Mouse (Mus musculus): Measurements from ENCODE around the gene Zfp758.
A peak's percentile ranks its signal among the peaks of the same experiment; 100 is the strongest.
"Not testable (repeated sequence)": the region's sequence is repeated elsewhere in the genome, so short reads cannot be mapped to it uniquely, and the experiment has no call there.

Gene Zfp758

GRCm38 (mm10) chr17:22361101-22361781 is at the start of gene Zfp758, which contains the start of gene Zfp944:
TSS of gene Zfp758 (plus strand) at chr17:22361453.
TSS of gene Zfp944 (minus strand) at chr17:22361400.
- peak; percentile 43 for DNase-seq (ENCODE audit: low spot score)

- not testable (repeated sequence) for DNase-seq (ENCODE audit: low spot score)
These were observed 47.0 kb upstream of the Zfp758 start for GRCm38 (mm10) chr17:22314219-22314618.

GRCm38 (mm10) chr17:22314730-22315226 is 46.5 kb upstream of the Zfp758 start, which contains the start of gene CT030661.1:
TSS of gene CT030661.1 (minus strand) at chr17:22314837.
- peak; percentile 97 for DNase-seq (ENCODE audit: low spot score)

DNA sequence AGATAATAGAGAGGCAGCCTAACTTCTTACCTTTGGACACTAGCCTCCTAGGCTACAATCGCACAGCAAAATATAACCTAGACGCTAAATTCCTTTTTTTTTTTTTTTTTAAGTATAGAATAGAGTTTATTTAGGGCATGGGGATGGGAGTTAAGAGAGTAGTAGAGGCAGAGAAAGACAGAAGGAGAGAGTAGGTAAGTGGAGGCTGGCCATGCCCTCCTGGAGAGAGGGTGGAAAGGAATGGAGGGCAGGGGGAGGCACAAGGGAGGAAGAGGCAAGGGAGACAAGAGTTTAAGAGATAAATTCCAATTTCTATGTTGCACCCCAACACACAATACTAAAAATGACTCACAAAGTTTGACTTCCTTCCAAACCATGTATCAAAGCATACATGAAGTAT is 46.0 kb upstream of the Zfp758 start:
- not testable (repeated sequence) for DNase-seq (ENCODE audit: low spot score)

- peak; percentile 50 for DNase-seq (ENCODE audit: low spot score)
These were observed 8.5 kb upstream of the Zfp758 start for GRCm38 (mm10) chr17:22352794-22353193.

DNA sequence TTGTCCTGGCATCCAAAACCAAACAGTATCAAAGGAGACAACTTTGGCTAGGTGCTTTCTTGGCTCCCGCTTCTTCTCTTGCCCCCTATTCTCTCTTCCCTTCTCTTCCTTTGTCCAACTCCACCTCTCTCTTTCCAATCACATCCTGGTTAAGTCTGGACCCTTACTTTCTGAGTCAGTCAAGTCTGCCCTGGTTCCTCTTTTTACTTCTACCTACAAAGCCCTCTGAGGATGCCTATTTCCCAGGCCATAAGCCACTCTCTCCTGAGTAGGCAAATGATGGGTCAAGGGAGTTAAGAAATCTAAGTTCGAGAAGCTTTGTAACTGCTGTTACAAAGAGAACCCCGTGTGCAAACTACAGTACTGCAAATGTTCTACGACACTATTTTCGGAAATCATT is 681 bp upstream of the Zfp758 start:
- DNase-seq (ENCODE audit: low spot score), result no peak

DNA sequence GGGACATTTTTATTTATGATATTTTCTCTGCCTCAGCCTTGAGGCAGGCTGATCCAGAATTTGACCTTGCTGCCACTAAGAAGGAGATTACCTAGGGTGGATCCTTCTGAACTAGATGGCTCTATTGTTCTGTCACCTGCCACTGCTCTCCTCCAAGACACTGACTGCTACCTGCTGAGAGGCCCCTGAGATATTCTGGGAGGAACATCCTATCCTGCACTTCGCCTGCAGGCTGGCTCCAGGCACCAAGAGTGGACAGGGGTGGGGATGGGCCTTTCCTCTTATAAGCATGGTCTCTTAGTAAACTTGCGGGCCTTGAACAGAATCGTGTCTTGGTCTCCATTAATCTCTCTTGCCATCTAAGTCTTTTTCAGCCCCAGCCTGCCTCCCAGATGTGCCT is 2.6 kb downstream of the Zfp758 start:
- no peak for DNase-seq (ENCODE audit: low spot score)

- DNase-seq (ENCODE audit: low spot score), result peak; percentile 28
These were observed 49.5 kb downstream of the Zfp758 start for GRCm38 (mm10) chr17:22410756-22411155.

DNA sequence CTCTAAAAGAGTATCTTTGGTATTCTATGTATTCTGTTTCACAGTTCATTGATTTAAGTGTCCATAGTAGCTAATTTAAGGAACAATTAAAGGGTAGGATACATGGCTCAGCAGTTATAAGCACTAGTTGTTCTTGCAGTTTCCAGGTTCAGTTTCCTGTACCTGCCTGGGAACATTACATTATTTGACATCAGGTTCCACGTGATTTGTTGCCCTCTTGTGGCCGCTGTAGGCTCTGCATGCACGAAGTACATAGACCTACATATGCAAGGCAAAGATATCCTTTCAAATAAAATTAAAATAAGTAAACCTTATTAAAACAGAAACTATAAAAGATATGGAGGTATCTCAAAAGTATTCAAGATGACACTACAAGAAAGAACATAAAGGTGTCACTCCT is 56.3 kb downstream of the Zfp758 start:
- peak; percentile 51 for DNase-seq (ENCODE audit: low spot score)

GRCm38 (mm10) chr17:22423952-22424617 is 62.8 kb downstream of the Zfp758 start, which contains the start of gene Zfp946:
TSS of gene Zfp946 (plus strand) at chr17:22424222.
- peak; percentile 85 for DNase-seq (ENCODE audit: low spot score)

DNA sequence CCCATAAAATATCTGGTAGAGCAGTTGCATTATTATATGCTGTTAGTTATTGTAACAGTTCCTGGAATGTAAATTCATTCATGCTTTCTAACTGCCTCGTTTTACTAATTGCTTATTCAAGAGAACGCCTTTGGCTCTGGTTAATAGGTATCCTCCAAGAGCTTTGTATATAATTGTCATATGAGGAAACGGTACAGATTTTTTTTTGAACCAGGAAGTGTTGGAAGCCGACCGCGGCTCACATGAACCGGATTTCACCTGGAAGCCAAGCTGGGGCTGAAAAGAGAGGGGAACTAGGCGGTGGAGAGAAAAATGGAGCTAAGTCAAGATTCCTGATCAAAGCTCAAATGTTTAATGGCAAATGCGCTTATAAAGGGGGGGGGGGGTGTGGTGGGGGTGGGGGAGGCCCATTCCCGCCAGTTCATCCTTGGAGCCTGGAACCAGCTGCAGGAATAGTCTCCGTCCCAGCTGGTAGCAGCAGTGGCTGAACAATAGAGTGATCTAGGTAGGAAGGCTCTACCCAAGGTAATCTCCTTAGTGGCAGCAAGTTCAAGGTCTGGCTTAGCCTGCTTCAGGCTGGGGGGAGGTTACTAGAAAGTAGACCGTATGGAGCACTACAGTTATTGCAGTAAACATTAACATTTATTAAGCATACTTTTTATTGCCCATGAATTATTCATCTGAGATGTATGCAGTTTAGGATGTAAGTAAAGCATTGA is 63.5 kb downstream of the Zfp758 start:
- no peak for DNase-seq (ENCODE audit: low spot score)
